Comparison of ENCODE assay signal across 11 mouse cellular contexts in the genomic region with DNA sequence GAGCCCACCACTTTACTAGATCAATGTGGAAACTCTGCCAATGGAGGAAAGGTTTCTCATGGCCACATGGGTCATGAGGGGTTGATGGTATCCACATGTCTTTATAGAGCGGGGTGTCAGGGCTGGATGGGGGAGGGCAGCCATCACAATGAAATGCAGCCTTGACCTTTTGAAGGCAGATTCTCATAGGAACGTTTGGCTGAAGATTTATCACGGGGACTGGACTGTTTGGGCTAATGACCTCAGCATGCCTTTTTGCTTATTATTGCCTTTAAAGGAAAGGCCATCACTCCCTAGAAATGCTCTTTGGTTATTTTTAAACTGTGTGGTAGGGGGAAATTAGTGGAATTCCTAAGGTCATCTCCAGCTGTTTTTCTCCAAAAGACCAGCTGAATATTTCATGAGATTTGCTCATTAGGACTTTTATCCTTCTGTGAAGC. TPM values are rescaled to one million over a fixed set of nuclear protein-coding genes. Genes with fewer than 3 reads are reported as not detected.
DNase-seq lines count a peak whose midpoint lies in the region; ATAC-seq and TF ChIP-seq lines count a peak whose summit lies in the region.
"Had no signal": no experiment of that assay in that cellular context is flagged by ENCODE, and none has a peak within 500 bp of the region (broad histone marks: within the 10 kb centered on the region; RNA-seq: fewer than 3 reads in every experiment).

No protein-coding gene starts in this region.

- no peaks in the 10 kb centered on the region for H3K36me3 ChIP-seq in lung, embryonic 14.5 days (ENCODE audit: insufficient read depth)
- no peaks in the 10 kb centered on the region for H3K36me3 ChIP-seq in myocyte (ENCODE audit: control insufficient read depth, insufficient read depth)
- no peaks in the 10 kb centered on the region for H3K36me3 ChIP-seq in intestine, embryonic 16.5 days (ENCODE audit: control insufficient read depth, insufficient read depth, low read length)

- no peak for TF ChIP-seq CTCF in lung, embryonic 14.5 days (IDR thresholded peaks at IDR 0.05; ENCODE audit: low read depth)

- H3K27ac ChIP-seq in lung, embryonic 14.5 days (ENCODE audit: low read depth) = no peak overlapping the region
- H3K27ac ChIP-seq in intestine, embryonic 16.5 days (ENCODE audit: low read length) = no peak overlapping the region
- H3K27ac ChIP-seq: hindbrain, embryonic 14.5 days had no signal

- H3K4me3 ChIP-seq in lung, embryonic 14.5 days (ENCODE audit: low read depth, low read length) = no peak overlapping the region
- H3K4me3 ChIP-seq in myocyte = no peak overlapping the region
- no peak overlapping the region for H3K4me3 ChIP-seq in intestine, embryonic 16.5 days (ENCODE audit: low read length)
- H3K4me3 ChIP-seq: erythroblast, embryonic 14.5 days had no signal

- H3ac ChIP-seq in myocyte (ENCODE audit: control insufficient read depth, insufficient read length) = no peak overlapping the region

- ATAC-seq in lung, embryonic 14.5 days (ENCODE audit: insufficient read depth) = 0 out of 2 replicates have a peak, but pooled peaks have one; percentile 31
- no peak for ATAC-seq in intestine, embryonic 16.5 days

- no peaks in the 10 kb centered on the region for H3K4me1 ChIP-seq in lung, embryonic 14.5 days (ENCODE audit: insufficient read depth)
- no peaks in the 10 kb centered on the region for H3K4me1 ChIP-seq in intestine, embryonic 16.5 days (ENCODE audit: control insufficient read depth, insufficient read depth, low read length)

- no peaks in the 10 kb centered on the region for H3K27me3 ChIP-seq in lung, embryonic 14.5 days (ENCODE audit: insufficient read depth, low read length)
- no peaks in the 10 kb centered on the region for H3K27me3 ChIP-seq in myocyte (ENCODE audit: control insufficient read depth, insufficient read depth, insufficient read length)
- no peaks in the 10 kb centered on the region for H3K27me3 ChIP-seq in intestine, embryonic 16.5 days (replicated peaks; ENCODE audit: control insufficient read depth, insufficient read depth, low read length)

- peaks cover 59% of the 10 kb centered on the region for H3K79me2 ChIP-seq in myocyte (ENCODE audit: control insufficient read depth, insufficient read depth)

- no peak overlapping the region for H3K9ac ChIP-seq in lung, embryonic 14.5 days
- no peak overlapping the region for H3K9ac ChIP-seq in intestine, embryonic 16.5 days (ENCODE audit: low read depth, low read length)
- H3K9ac ChIP-seq: hindbrain, embryonic 14.5 days had no signal

- H3K4me2 ChIP-seq in lung, embryonic 14.5 days = no peak overlapping the region
- peak overlapping the region; percentile 19 for H3K4me2 ChIP-seq in myocyte (ENCODE audit: low read depth)
- H3K4me2 ChIP-seq in intestine, embryonic 16.5 days (ENCODE audit: low read depth, low read length) = no peak overlapping the region
- H3K4me2 ChIP-seq: hindbrain, embryonic 14.5 days had no signal

- no peak for TF ChIP-seq POLR2A in myocyte (IDR thresholded peaks at IDR 0.05; ENCODE audit: insufficient read length, low read depth)

- 44% methylated on average over 3 of the region's 3 CpGs for WGBS in lung, embryonic 14.5 days
- 37% methylated on average over 3 of the region's 3 CpGs for WGBS in intestine, embryonic 16.5 days

- H3K9me3 ChIP-seq in lung, embryonic 14.5 days (ENCODE audit: low read depth, low read length) = no peaks in the 10 kb centered on the region
- no peaks in the 10 kb centered on the region for H3K9me3 ChIP-seq in intestine, embryonic 16.5 days (ENCODE audit: control insufficient read depth, low read length)

- DNase-seq in lung, embryonic 14.5 days = no peak
- no peak for DNase-seq in lung, adult 18-20 months
- peak; percentile 27 to 44 for DNase-seq in adrenal gland, postnatal 36 days
- DNase-seq in kidney, adult 9 months = peak; percentile 45
- no peak for DNase-seq in spleen, postnatal 4 days (ENCODE audit: low spot score in 2 of 2)
- DNase-seq: cerebellum, adult 11-12 months; heart, adult 11 months had no signal

TF ChIP-seq in myocyte, 11 proteins besides CTCF, POLR2A, EP300 and RAD21:
- no peak for TF ChIP-seq MYOG (IDR thresholded peaks at IDR 0.05; ENCODE audit: control insufficient read depth in 1 of 3, insufficient read depth in 1 of 3, insufficient read length in 2 of 3, low read depth in 2 of 3)
- TF ChIP-seq CEBPB (IDR thresholded peaks at IDR 0.05; ENCODE audit: insufficient read depth, poor library complexity, severe bottlenecking) = peak; percentile 31; the same call in 1 of the 2 replicates
- peak in 1 of 3 experiments; percentile 13 for TF ChIP-seq MYOD1 (IDR thresholded peaks at IDR 0.05; ENCODE audit: control insufficient read depth in 1 of 3, insufficient read length in 2 of 3, low read depth in 2 of 3)
- peak; percentile 95 for TF ChIP-seq SRF (IDR thresholded peaks at IDR 0.05; ENCODE audit: control insufficient read depth, insufficient read length, low read depth)
- TF ChIP-seq POLR2AphosphoS2 (IDR thresholded peaks at IDR 0.05; ENCODE audit: insufficient read length, low read depth) = no peak
- no peak for TF ChIP-seq E2F4 (IDR thresholded peaks at IDR 0.05; ENCODE audit: insufficient read depth)
- TF ChIP-seq MAX (IDR thresholded peaks at IDR 0.05; ENCODE audit: low read depth) = no peak
- no peak for TF ChIP-seq TCF12 (IDR thresholded peaks at IDR 0.05; ENCODE audit: insufficient read depth, poor library complexity, severe bottlenecking)
- TF ChIP-seq USF1 (IDR thresholded peaks at IDR 0.05; ENCODE audit: low read depth) = no peak
- TF ChIP-seq REST (IDR thresholded peaks at IDR 0.05; ENCODE audit: insufficient read depth, insufficient read length) = no peak
- no peak for TF ChIP-seq TCF3 (IDR thresholded peaks at IDR 0.05; ENCODE audit: insufficient read length, low read depth)

RNA-seq across cellular contexts. Expression of a gene that starts 33.7 kb away (rescaled TPM):
- polyA plus RNA-seq in lung, embryonic 14.5 days (2014; fragmentation: Nextera tagmentation; extraction: Ambion mirVana) = 3.7 and 4.0 TPM in 2 replicates
- total RNA-seq in adrenal gland, postnatal 36 days (2021) = 1 to 10 TPM; 4.6 to 4.7 TPM
- polyA plus RNA-seq in myocyte (2012; fragmentation: generic; extraction: Trizol) = 21.2 TPM
- polyA plus RNA-seq in intestine, embryonic 16.5 days (2015; fragmentation: Nextera tagmentation; extraction: Ambion mirVana) = 8.9 and 9.4 TPM in 2 replicates

Comparison
In these comparisons a context has a peak if more than half of its experiments do, and no peak if none do; other contexts are left out.
1. DNase-seq: peak in adrenal gland, postnatal 36 days (2 of 2) and kidney, adult 9 months (single experiment); none in lung, embryonic 14.5 days (single experiment), lung, adult 18-20 months (0 of 2) and spleen, postnatal 4 days (0 of 2).